Mouse (Mus musculus): ENCODE measurements around the gene Tnrc6a. TPM values are rescaled to one million over a fixed set of nuclear protein-coding genes. Genes with fewer than 3 reads are reported as not detected.

Tnrc6a gene
- total and polyA plus RNA-seq, 3 experiments = 52.0 to 106 (median 72.4) TPM

GRCm38 (mm10) chr7:123238621-123239020, 114.9 kb downstream of the Tnrc6a start:
- ATAC-seq (ENCODE audit: extremely low read depth, insufficient number of reproducible peaks, low FRiP score, poor library complexity, severe bottlenecking) (no peak), DNase-seq (ENCODE audit: low spot score) (no peak)
- Histone ChIP-seq H3K9me3 (replicated peaks) (no peaks in the 10 kb centered on the region), H3K4me1 (ENCODE audit: insufficient read depth, low read depth, low read length) (no peaks in the 10 kb centered on the region), H3K4me3 (ENCODE audit: low read depth, low read length) (no peak overlapping the region), H3K36me3 (replicated peaks) (no peaks in the 10 kb centered on the region), H3K27me3 (ENCODE audit: insufficient read depth, low read length) (peaks cover 6% of the 10 kb centered on the region; the same call in 1 of the 2 replicates)
- TF ChIP-seq POLR2AphosphoS5 (IDR thresholded peaks at IDR 0.05; ENCODE audit: insufficient replicate concordance, low read depth, low read length) = no peak
- no peak for TF ChIP-seq CTCF (IDR thresholded peaks at IDR 0.05; ENCODE audit: low read depth, low read length)
- TF ChIP-seq GATA2 (IDR thresholded peaks at IDR 0.05; ENCODE audit: borderline replicate concordance, low read depth, low read length) = no peak
- TF ChIP-seq TAL1 (conservative IDR thresholded peaks at IDR 0.05; ENCODE audit: low read depth, low read length) = no peak
- TF ChIP-seq GATA1 (IDR thresholded peaks at IDR 0.05; ENCODE audit: borderline replicate concordance, low read length) = no peak

GRCm38 (mm10) chr7:123240064-123240463, 116.4 kb downstream of the Tnrc6a start:
- DNase-seq (ENCODE audit: low spot score) (no peak), ATAC-seq (ENCODE audit: extremely low read depth, insufficient number of reproducible peaks, low FRiP score, poor library complexity, severe bottlenecking) (no peak)
- Histone ChIP-seq H3K27me3 (ENCODE audit: insufficient read depth, low read length) (peaks cover 6% of the 10 kb centered on the region; the same call in 1 of the 2 replicates), H3K36me3 (replicated peaks) (no peaks in the 10 kb centered on the region), H3K4me3 (ENCODE audit: low read depth, low read length) (no peak overlapping the region), H3K9me3 (replicated peaks) (no peaks in the 10 kb centered on the region), H3K4me1 (ENCODE audit: insufficient read depth, low read depth, low read length) (no peaks in the 10 kb centered on the region)
- TF ChIP-seq GATA2 (IDR thresholded peaks at IDR 0.05; ENCODE audit: borderline replicate concordance, low read depth, low read length) = no peak
- TF ChIP-seq CTCF (IDR thresholded peaks at IDR 0.05; ENCODE audit: low read depth, low read length) = no peak
- TF ChIP-seq TAL1 (conservative IDR thresholded peaks at IDR 0.05; ENCODE audit: low read depth, low read length) = no peak
- no peak for TF ChIP-seq POLR2AphosphoS5 (IDR thresholded peaks at IDR 0.05; ENCODE audit: insufficient replicate concordance, low read depth, low read length)
- no peak for TF ChIP-seq GATA1 (IDR thresholded peaks at IDR 0.05; ENCODE audit: borderline replicate concordance, low read length)

GRCm38 (mm10) chr7:123242241-123242640, 118.6 kb downstream of the Tnrc6a start:
- TF ChIP-seq TAL1 (conservative IDR thresholded peaks at IDR 0.05; ENCODE audit: low read depth, low read length) (no peak), GATA1 (IDR thresholded peaks at IDR 0.05; ENCODE audit: borderline replicate concordance, low read length) (no peak), CTCF (IDR thresholded peaks at IDR 0.05; ENCODE audit: low read depth, low read length) (no peak), POLR2AphosphoS5 (IDR thresholded peaks at IDR 0.05; ENCODE audit: insufficient replicate concordance, low read depth, low read length) (no peak)
- Histone ChIP-seq H3K36me3 (replicated peaks) (no peaks in the 10 kb centered on the region), H3K4me1 (ENCODE audit: insufficient read depth, low read depth, low read length) (no peaks in the 10 kb centered on the region), H3K9me3 (replicated peaks) (no peaks in the 10 kb centered on the region), H3K27me3 (ENCODE audit: insufficient read depth, low read length) (peaks cover 6% of the 10 kb centered on the region; the same call in 1 of the 2 replicates), H3K4me3 (ENCODE audit: low read depth, low read length) (no peak overlapping the region)
- DNase-seq (ENCODE audit: low spot score) (no peak), ATAC-seq (ENCODE audit: extremely low read depth, insufficient number of reproducible peaks, low FRiP score, poor library complexity, severe bottlenecking) (no peak)

- DNase-seq (ENCODE audit: low spot score) (no peak), ATAC-seq (ENCODE audit: extremely low read depth, insufficient number of reproducible peaks, low FRiP score, poor library complexity, severe bottlenecking) (no peak)
- TF ChIP-seq POLR2AphosphoS5 (IDR thresholded peaks at IDR 0.05; ENCODE audit: insufficient replicate concordance, low read depth, low read length) (no peak), CTCF (IDR thresholded peaks at IDR 0.05; ENCODE audit: low read depth, low read length) (no peak), TAL1 (conservative IDR thresholded peaks at IDR 0.05; ENCODE audit: low read depth, low read length) (no peak), GATA1 (IDR thresholded peaks at IDR 0.05; ENCODE audit: borderline replicate concordance, low read length) (no peak)
- H3K9me3 ChIP-seq (replicated peaks) = no peaks in the 10 kb centered on the region
- H3K4me1 ChIP-seq (ENCODE audit: insufficient read depth, low read depth, low read length) = 0 out of 2 replicates have a peak, but pooled peaks cover 3% of the 10 kb centered on the region
- H3K4me3 ChIP-seq (ENCODE audit: low read depth, low read length) = no peak overlapping the region
- 0 out of 2 replicates have a peak, but pooled peaks cover 2% of the 10 kb centered on the region for H3K27me3 ChIP-seq (ENCODE audit: insufficient read depth, low read length)
- H3K36me3 ChIP-seq (replicated peaks) = no peaks in the 10 kb centered on the region
These were observed 121.1 kb downstream of the Tnrc6a start for GRCm38 (mm10) chr7:123244833-123245232.

Other genes with a start within 250 kb of the Tnrc6a start
- gene Rbbp6, start 158.2 kb upstream of the Tnrc6a start, total RNA-seq (2014; fragmentation: Nextera tagmentation) = 311 and 328 TPM in 2 replicates
- gene Rbbp6, start 158.2 kb upstream of the Tnrc6a start, total RNA-seq (2017) = 51.0 and 73.8 TPM in 2 replicates
- gene Rbbp6, start 158.2 kb upstream of the Tnrc6a start, polyA plus RNA-seq (2012) = 48.2 and 50.0 TPM in 2 replicates
- gene Slc5a11, start 90.9 kb downstream of the Tnrc6a start, total RNA-seq (2014; fragmentation: Nextera tagmentation) = not detected in 2 replicates
- not detected in 2 replicates for gene Slc5a11, start 90.9 kb downstream of the Tnrc6a start, total RNA-seq (2017)
- not detected in 2 replicates for gene Slc5a11, start 90.9 kb downstream of the Tnrc6a start, polyA plus RNA-seq (2012)
- 14.9 and 17.2 TPM in 2 replicates for gene Lcmt1, start 245.9 kb downstream of the Tnrc6a start, total RNA-seq (2014; fragmentation: Nextera tagmentation)
- 31.4 and 37.9 TPM in 2 replicates for gene Lcmt1, start 245.9 kb downstream of the Tnrc6a start, total RNA-seq (2017)
- 3.8 and 5.6 TPM in 2 replicates for gene Lcmt1, start 245.9 kb downstream of the Tnrc6a start, polyA plus RNA-seq (2012)
- gene Arhgap17, start 246.0 kb downstream of the Tnrc6a start, total RNA-seq (2014; fragmentation: Nextera tagmentation) = 80.8 and 89.0 TPM in 2 replicates
- gene Arhgap17, start 246.0 kb downstream of the Tnrc6a start, total RNA-seq (2017) = 16.1 and 21.1 TPM in 2 replicates
- 106 and 133 TPM in 2 replicates for gene Arhgap17, start 246.0 kb downstream of the Tnrc6a start, polyA plus RNA-seq (2012)

All from G1E (cell line).